Mouse (Mus musculus) thymus, adult 2 months (tissue): Measurements from ENCODE around the gene Clybl.

ENCODE experiments used
- CTCF ChIP-seq: fragments of 200-500 bp; IDR thresholded peaks from 2 replicates; pipeline ENCODE4 v1.5.1; 2012; ENCODE audit warnings: mild to moderate bottlenecking, control low read depth, low read length, moderate library complexity, borderline replicate concordance; ENCODE audit not compliant: control insufficient read depth, poor library complexity, insufficient read depth; ENCODE audit errors: extremely low read depth
- POLR2A ChIP-seq: fragments of 200-500 bp; IDR thresholded peaks from 2 replicates; pipeline ENCODE4 v1.6.1; 2012; ENCODE audit warnings: mild to moderate bottlenecking, low read length, control low read depth, moderate library complexity; ENCODE audit not compliant: control insufficient read depth, poor library complexity, insufficient read depth; ENCODE audit errors: extremely low read depth

DNA sequence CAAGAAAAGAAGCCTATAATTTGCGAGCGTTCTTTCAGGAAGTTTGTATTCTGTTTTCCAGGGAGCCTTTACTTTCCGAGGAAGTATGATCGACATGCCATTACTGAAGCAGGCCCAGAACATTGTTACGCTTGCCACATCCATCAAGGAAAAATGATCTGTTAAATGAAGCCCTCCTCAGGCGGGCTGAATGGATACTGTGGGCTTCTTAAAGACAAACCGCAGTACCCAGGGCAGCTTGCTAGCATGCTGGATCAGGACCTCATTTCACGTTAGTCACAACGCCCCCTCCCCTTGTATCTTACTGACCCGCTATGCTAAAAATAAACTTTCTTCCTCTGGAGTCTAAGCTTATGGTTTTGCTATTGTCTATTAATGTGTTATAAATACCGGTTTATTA, 220.4 kb downstream of the Clybl start:
- TF ChIP-seq POLR2A: no peak
- TF ChIP-seq CTCF: no peak
